In the genomic region with DNA sequence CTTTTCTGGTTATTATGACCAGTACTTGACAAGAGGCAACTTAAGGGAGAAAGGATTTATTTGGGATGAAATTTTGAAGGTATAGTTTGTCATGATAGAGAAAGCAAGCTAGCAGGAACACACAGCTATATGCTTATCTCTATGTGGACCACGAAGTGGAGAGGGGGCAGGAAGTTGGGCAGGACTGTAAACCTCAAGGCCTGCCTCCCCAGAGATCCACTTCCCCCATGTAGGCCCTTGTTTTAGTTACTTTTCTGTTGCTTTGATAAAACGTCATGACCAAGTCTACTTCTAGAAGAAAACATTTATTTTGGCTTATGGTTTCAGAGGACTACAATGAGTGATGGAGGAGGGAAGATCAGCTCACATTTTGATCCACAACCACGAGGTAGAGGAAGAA, we compare ENCODE assay signal across 27 mouse cellular contexts.
DNase-seq lines count a peak whose midpoint lies in the region; ATAC-seq and TF ChIP-seq lines count a peak whose summit lies in the region.
"Had no signal": no experiment of that assay in that cellular context is flagged by ENCODE, and none has a peak within 500 bp of the region (broad histone marks: within the 10 kb centered on the region; RNA-seq: fewer than 3 reads in every experiment).

No protein-coding gene starts in this region.

- no peak for TF ChIP-seq CTCF in intestine, postnatal 0 days (IDR thresholded peaks at IDR 0.05; ENCODE audit: low read depth)

- no peak overlapping the region for H3K9ac ChIP-seq in forebrain, embryonic 11.5 days (ENCODE audit: low read length)
- H3K9ac ChIP-seq in intestine, postnatal 0 days (ENCODE audit: low read depth, low read length) = no peak overlapping the region
- H3K9ac ChIP-seq: forebrain, postnatal 0 days; heart, embryonic 12.5 days; heart, embryonic 15.5 days; hindbrain, embryonic 14.5 days had no signal

- H3K9me3 ChIP-seq in forebrain, embryonic 11.5 days (ENCODE audit: control insufficient read depth, low read length) = no peaks in the 10 kb centered on the region
- no peaks in the 10 kb centered on the region for H3K9me3 ChIP-seq in intestine, postnatal 0 days (ENCODE audit: control insufficient read depth)
- H3K9me3 ChIP-seq: forebrain, embryonic 10.5 days; heart, embryonic 12.5 days; heart, embryonic 15.5 days had no signal

- no peaks in the 10 kb centered on the region for H3K27me3 ChIP-seq in splenic B cell, adult 2 months (ENCODE audit: control insufficient read depth, insufficient read depth, low read length, poor library complexity, severe bottlenecking)
- no peaks in the 10 kb centered on the region for H3K27me3 ChIP-seq in forebrain, embryonic 11.5 days (ENCODE audit: control insufficient read depth, insufficient read depth, low read length)
- H3K27me3 ChIP-seq in intestine, postnatal 0 days (replicated peaks; ENCODE audit: control insufficient read depth, insufficient read depth, low read length) = no peaks in the 10 kb centered on the region
- H3K27me3 ChIP-seq: heart, embryonic 12.5 days; heart, embryonic 15.5 days; Patski had no signal

- no peak overlapping the region for H3K4me2 ChIP-seq in forebrain, embryonic 11.5 days (ENCODE audit: low read depth, low read length, severe bottlenecking)
- H3K4me2 ChIP-seq in intestine, postnatal 0 days (replicated peaks; ENCODE audit: low read depth) = no peak overlapping the region
- H3K4me2 ChIP-seq: heart, embryonic 12.5 days; heart, embryonic 15.5 days; hindbrain, embryonic 14.5 days had no signal

- no peak overlapping the region for H3K4me3 ChIP-seq in forebrain, embryonic 11.5 days (ENCODE audit: low read depth, low read length)
- H3K4me3 ChIP-seq in intestine, postnatal 0 days (ENCODE audit: low read depth, low read length) = no peak overlapping the region
- H3K4me3 ChIP-seq: forebrain, embryonic 10.5 days; gastrocnemius, adult 2 months; heart, embryonic 12.5 days; heart, embryonic 15.5 days had no signal

- no peaks in the 10 kb centered on the region for H3K36me3 ChIP-seq in splenic B cell, adult 2 months (ENCODE audit: control insufficient read depth, insufficient read depth, low read length, poor library complexity, severe bottlenecking)
- H3K36me3 ChIP-seq in forebrain, embryonic 11.5 days (ENCODE audit: control insufficient read depth, insufficient read depth, low read length) = no peaks in the 10 kb centered on the region
- no peaks in the 10 kb centered on the region for H3K36me3 ChIP-seq in intestine, postnatal 0 days (ENCODE audit: control insufficient read depth, insufficient read depth)
- H3K36me3 ChIP-seq: forebrain, embryonic 10.5 days; heart, embryonic 12.5 days; heart, embryonic 15.5 days had no signal

- no peak for ATAC-seq in forebrain, embryonic 11.5 days (replicated peaks; ENCODE audit: low FRiP score)
- no peak for ATAC-seq in intestine, postnatal 0 days
- ATAC-seq in cerebellum, adult (ENCODE audit: insufficient number of reproducible peaks, low FRiP score, low TSS enrichment) = no peak
- ATAC-seq: CD4-positive, CD25-positive, alpha-beta regulatory T cell, adult 4 months; forebrain, embryonic 14.5 days; forebrain, postnatal 0 days; hindbrain, postnatal 0 days; Patski had no signal

- WGBS in forebrain, embryonic 11.5 days = 64% methylated on average over 3 of the region's 3 CpGs
- 72% methylated on average over 3 of the region's 3 CpGs for WGBS in intestine, postnatal 0 days

- DNase-seq in CD4-positive helper T cell, adult 2 months (ENCODE audit: low read depth, low spot score) = peak; percentile 60
- DNase-seq in induced T-regulatory cell, adult 2 months (ENCODE audit: low read depth) = peak; percentile 66
- peak; percentile 32 for DNase-seq in splenic B cell, adult 2 months (ENCODE audit: low read depth, low spot score)
- no peak for DNase-seq in forebrain, embryonic 11.5 days (ENCODE audit: low spot score)
- DNase-seq: adrenal gland, postnatal 10 days; adrenal gland, postnatal 36 days; B cell, adult 2 months; cerebellum, adult 11-12 months; cerebellum, adult 9-10 months; cerebellum, postnatal 14 days; forebrain, postnatal 0 days; gastrocnemius, adult 2 months; gastrocnemius, postnatal 14 days; heart, adult 18-20 months; heart, postnatal 10 days; heart, postnatal 4 days; kidney, adult 11 months had no signal

- H3K4me1 ChIP-seq in forebrain, embryonic 11.5 days (replicated peaks; ENCODE audit: control insufficient read depth, insufficient read depth, low read length) = no peaks in the 10 kb centered on the region
- peaks cover 9% of the 10 kb centered on the region for H3K4me1 ChIP-seq in intestine, postnatal 0 days (replicated peaks; ENCODE audit: control insufficient read depth, insufficient read depth, low read length)

- no peak overlapping the region for H3K27ac ChIP-seq in forebrain, embryonic 11.5 days (ENCODE audit: low read depth, low read length)
- no peak overlapping the region for H3K27ac ChIP-seq in intestine, postnatal 0 days (ENCODE audit: low read depth, low read length)
- H3K27ac ChIP-seq: forebrain, embryonic 10.5 days; gastrocnemius, adult 2 months; heart, embryonic 15.5 days; hindbrain, embryonic 14.5 days; hindbrain, postnatal 0 days had no signal
